8 mouse cellular contexts compared by ENCODE assay signal in genomic region chr2:30808296-30808655, GRCm38 (mm10). TPM values are rescaled to one million over a fixed set of nuclear protein-coding genes. Genes with fewer than 3 reads are reported as not detected.
DNase-seq lines count a peak whose midpoint lies in the region; ATAC-seq and TF ChIP-seq lines count a peak whose summit lies in the region.

No protein-coding gene starts in this region.

- H3K4me1 ChIP-seq in kidney, adult 2 months (ENCODE audit: control insufficient read depth, insufficient read depth, low read length): peaks cover 5% of the 10 kb centered on the region
- peaks cover 27% of the 10 kb centered on the region for H3K4me1 ChIP-seq in hindbrain, embryonic 12.5 days
- peaks cover 19% of the 10 kb centered on the region for H3K4me1 ChIP-seq in midbrain, embryonic 16.5 days (ENCODE audit: control insufficient read depth, insufficient read depth, low read length)

- H3K4me3 ChIP-seq in kidney, adult 2 months (ENCODE audit: insufficient read depth, low read depth, low read length): peak overlapping the region; percentile 72
- H3K4me3 ChIP-seq in hindbrain, embryonic 12.5 days: peak overlapping the region; percentile 80
- peak overlapping the region; percentile 54 for H3K4me3 ChIP-seq in midbrain, embryonic 16.5 days (ENCODE audit: low read depth, low read length)

- no peaks in the 10 kb centered on the region for H3K36me3 ChIP-seq in kidney, adult 2 months (ENCODE audit: control insufficient read depth, insufficient read depth, low read length)
- H3K36me3 ChIP-seq in hindbrain, embryonic 12.5 days: peaks cover 14% of the 10 kb centered on the region
- H3K36me3 ChIP-seq in midbrain, embryonic 16.5 days (ENCODE audit: control insufficient read depth, insufficient read depth, low read length): no peaks in the 10 kb centered on the region

- DNase-seq in kidney, adult 2 months: peak; percentile 21
- no peak for DNase-seq in kidney, adult 9 months
- DNase-seq in adrenal gland, postnatal 14 days: peak; percentile 68
- DNase-seq in right cerebral cortex, postnatal 36 days (ENCODE audit: low spot score in 2 of 2): no peak
- DNase-seq in frontal cortex, postnatal 36 days (ENCODE audit: low spot score in 2 of 2): no peak

- ATAC-seq in hindbrain, embryonic 12.5 days (ENCODE audit: low FRiP score): no peak
- peak; percentile 12; the same call in 1 of the 2 replicates for ATAC-seq in midbrain, embryonic 16.5 days
- no peak; the same call in 1 of the 2 replicates for ATAC-seq in erythroid progenitor cell, adult 5-6 weeks (replicated peaks; ENCODE audit: low FRiP score, poor library complexity, severe bottlenecking)

- TF ChIP-seq CTCF in kidney, adult 2 months (conservative IDR thresholded peaks at IDR 0.05; ENCODE audit: insufficient read depth, insufficient read length, low read depth, low read length): no peak

- WGBS in kidney, adult 2 months: 3% methylated on average over 10 of the region's 10 CpGs
- WGBS in hindbrain, embryonic 12.5 days: 6% methylated on average over 10 of the region's 10 CpGs
- under 1% methylated on average over 10 of the region's 10 CpGs for WGBS in midbrain, embryonic 16.5 days

- H3K27me3 ChIP-seq in kidney, adult 2 months (replicated peaks; ENCODE audit: control insufficient read depth, insufficient read depth, low read length): no peaks in the 10 kb centered on the region
- H3K27me3 ChIP-seq in hindbrain, embryonic 12.5 days: peaks cover 6% of the 10 kb centered on the region
- peaks cover 3% of the 10 kb centered on the region; the same call in 1 of the 2 replicates for H3K27me3 ChIP-seq in midbrain, embryonic 16.5 days (ENCODE audit: control insufficient read depth, insufficient read depth, low read depth, low read length)

- TF ChIP-seq POLR2A in kidney, adult 2 months (IDR thresholded peaks at IDR 0.05; ENCODE audit: low read depth, low read length): no peak

- H3K9ac ChIP-seq in hindbrain, embryonic 12.5 days: peak overlapping the region; percentile 94
- peak overlapping the region; percentile 77 for H3K9ac ChIP-seq in midbrain, embryonic 16.5 days (ENCODE audit: low read depth, low read length)

- peak overlapping the region; percentile 79 for H3K4me2 ChIP-seq in hindbrain, embryonic 12.5 days (replicated peaks)
- peak overlapping the region; percentile 88 for H3K4me2 ChIP-seq in midbrain, embryonic 16.5 days (ENCODE audit: low read length)

- peak overlapping the region; percentile 41 for H3K27ac ChIP-seq in kidney, adult 2 months (ENCODE audit: insufficient read depth, low read depth, low read length)
- H3K27ac ChIP-seq in hindbrain, embryonic 12.5 days: peak overlapping the region; percentile 84
- peak overlapping the region; percentile 81 for H3K27ac ChIP-seq in midbrain, embryonic 16.5 days (ENCODE audit: low read length)

- H3K9me3 ChIP-seq in hindbrain, embryonic 12.5 days (replicated peaks): no peaks in the 10 kb centered on the region
- no peaks in the 10 kb centered on the region for H3K9me3 ChIP-seq in midbrain, embryonic 16.5 days (replicated peaks; ENCODE audit: control insufficient read depth, low read length, poor library complexity, severe bottlenecking)

RNA-seq across cellular contexts. Expression of gene Ntmt1, which starts 0.7 kb away (rescaled TPM):
- polyA plus RNA-seq in kidney, adult 2 months (2012; rRNA removed): 26.4 and 27.3 TPM in 2 replicates
- 32.3 and 37.7 TPM in 2 replicates for total RNA-seq in adrenal gland, postnatal 14 days (2021)
- 97.2 and 102 TPM in 2 replicates for polyA plus RNA-seq in hindbrain, embryonic 12.5 days (2016; fragmentation: Nextera tagmentation; extraction: Ambion mirVana)
- polyA plus RNA-seq in midbrain, embryonic 16.5 days (2015; fragmentation: Nextera tagmentation; extraction: Ambion mirVana): 105 and 109 TPM in 2 replicates
- 1.7 and 2.2 TPM in 2 replicates for total RNA-seq in erythroid progenitor cell, adult 5-6 weeks (2015; ENCODE audit: low replicate concordance)
- total RNA-seq in erythroid progenitor cell, adult 5-6 weeks (2017; ENCODE audit: low replicate concordance): 4.0 TPM in 1 of 2 replicates, not detected in the other

RNA-seq across cellular contexts. Expression of gene 1700001O22Rik, which starts 4.8 kb away (rescaled TPM):
- 1.7 and 4.1 TPM in 2 replicates for polyA plus RNA-seq in kidney, adult 2 months (2012; rRNA removed)
- 0.98 and 2.0 TPM in 2 replicates for total RNA-seq in adrenal gland, postnatal 14 days (2021)
- 1.9 and 2.2 TPM in 2 replicates for polyA plus RNA-seq in hindbrain, embryonic 12.5 days (2016; fragmentation: Nextera tagmentation; extraction: Ambion mirVana)
- polyA plus RNA-seq in midbrain, embryonic 16.5 days (2015; fragmentation: Nextera tagmentation; extraction: Ambion mirVana): 0.99 and 2.1 TPM in 2 replicates
- not detected in 2 replicates for total RNA-seq in erythroid progenitor cell, adult 5-6 weeks (2015; ENCODE audit: low replicate concordance)
- not detected in 2 replicates for total RNA-seq in erythroid progenitor cell, adult 5-6 weeks (2017; ENCODE audit: low replicate concordance)

RNA-seq across cellular contexts. Expression of gene Asb6, which starts 21.9 kb away (rescaled TPM):
- polyA plus RNA-seq in kidney, adult 2 months (2012; rRNA removed): 24.5 and 35.2 TPM in 2 replicates
- total RNA-seq in adrenal gland, postnatal 14 days (2021): 22.3 and 25.8 TPM in 2 replicates
- 38.9 and 40.6 TPM in 2 replicates for polyA plus RNA-seq in hindbrain, embryonic 12.5 days (2016; fragmentation: Nextera tagmentation; extraction: Ambion mirVana)
- polyA plus RNA-seq in midbrain, embryonic 16.5 days (2015; fragmentation: Nextera tagmentation; extraction: Ambion mirVana): 41.7 and 48.0 TPM in 2 replicates
- 39.8 and 43.6 TPM in 2 replicates for total RNA-seq in erythroid progenitor cell, adult 5-6 weeks (2015; ENCODE audit: low replicate concordance)
- total RNA-seq in erythroid progenitor cell, adult 5-6 weeks (2017; ENCODE audit: low replicate concordance): 61.4 and 62.3 TPM in 2 replicates

RNA-seq across cellular contexts. Expression of gene Prrx2, which starts 26.5 kb away (rescaled TPM):
- 4.7 and 6.7 TPM in 2 replicates for polyA plus RNA-seq in kidney, adult 2 months (2012; rRNA removed)
- total RNA-seq in adrenal gland, postnatal 14 days (2021): 1.6 and 2.4 TPM in 2 replicates
- polyA plus RNA-seq in hindbrain, embryonic 12.5 days (2016; fragmentation: Nextera tagmentation; extraction: Ambion mirVana): 38.8 and 38.9 TPM in 2 replicates
- polyA plus RNA-seq in midbrain, embryonic 16.5 days (2015; fragmentation: Nextera tagmentation; extraction: Ambion mirVana): 1.8 and 2.4 TPM in 2 replicates
- not detected in 2 replicates for total RNA-seq in erythroid progenitor cell, adult 5-6 weeks (2015; ENCODE audit: low replicate concordance)
- total RNA-seq in erythroid progenitor cell, adult 5-6 weeks (2017; ENCODE audit: low replicate concordance): 0.77 TPM in 1 of 2 replicates, not detected in the other

Comparison
In these comparisons a context has a peak if more than half of its experiments do, and no peak if none do; other contexts are left out.
1. DNase-seq: peak in kidney, adult 2 months (single experiment) and adrenal gland, postnatal 14 days (single experiment); none in kidney, adult 9 months (single experiment), right cerebral cortex, postnatal 36 days (0 of 2) and frontal cortex, postnatal 36 days (0 of 2).
2. Peak in every context shown above with its lines, with median percentiles within 50 percentile points of each other: H3K27ac ChIP-seq and H3K4me3 ChIP-seq.